In genomic region chr14:45216711-45217340, GRCm38 (mm10) we compare ENCODE assay signal across 24 mouse cellular contexts.
"Had no signal": no experiment of that assay in that cellular context is flagged by ENCODE, and none has a peak within 500 bp of the region (broad histone marks: within the 10 kb centered on the region; RNA-seq: fewer than 3 reads in every experiment).

No protein-coding gene starts in this region.

- H3K4me2 ChIP-seq: limb, embryonic 12.5 days; limb, embryonic 15.5 days; liver, embryonic 11.5 days; lung, embryonic 14.5 days had no signal

- H3K4me1 ChIP-seq: limb, embryonic 12.5 days had no signal

- H3K36me3 ChIP-seq: limb, embryonic 12.5 days; limb, embryonic 15.5 days had no signal

- H3K9ac ChIP-seq: limb, embryonic 12.5 days; limb, embryonic 15.5 days; liver, embryonic 14.5 days; liver, postnatal 0 days; lung, embryonic 14.5 days; midbrain, embryonic 13.5 days had no signal

- H3K4me3 ChIP-seq: limb, embryonic 12.5 days; limb, embryonic 15.5 days; megakaryocyte, embryonic 14.5 days; midbrain, embryonic 10.5 days; myocyte had no signal

- DNase-seq: kidney, adult 2 months; kidney, postnatal 25 days; layer of hippocampus, adult 9-11 months; liver, postnatal 0 days; retina, postnatal 1 day; right cerebral cortex, postnatal 25 days; thymus, adult 18-20 months; thymus, postnatal 36 days had no signal

- H3K9me3 ChIP-seq: limb, embryonic 12.5 days; limb, embryonic 15.5 days; megakaryocyte, embryonic 14.5 days; midbrain, embryonic 10.5 days; midbrain, embryonic 13.5 days; neural tube, embryonic 13.5 days had no signal

- H3K27me3 ChIP-seq: limb, embryonic 12.5 days; limb, embryonic 15.5 days; midbrain, embryonic 13.5 days; neural tube, embryonic 13.5 days had no signal

- H3K27ac ChIP-seq: kidney, postnatal 0 days; layer of hippocampus, adult 2 months; limb, embryonic 12.5 days; limb, embryonic 15.5 days; liver, embryonic 14.5 days; macrophage; midbrain, embryonic 10.5 days; midbrain, embryonic 13.5 days; neural tube, embryonic 13.5 days had no signal

- ATAC-seq: intestine, postnatal 0 days; liver, postnatal 0 days; lung, postnatal 0 days; midbrain, embryonic 13.5 days; midbrain, embryonic 16.5 days had no signal
